Mouse (Mus musculus) lung, adult 2 months (tissue): ENCODE data around the gene Unc13b. TPM values are rescaled to one million over a fixed set of nuclear protein-coding genes. Genes with fewer than 3 reads are reported as not detected.

Experiments used
- DNase-seq: peaks from one replicate; pipeline ENCODE4 v3.0.0; 2022
- H3K4me1 ChIP-seq: fragments of 200-500 bp; 2 replicates; pipeline ENCODE4 v1.6.1; 2011; ENCODE audit warnings: low read length; ENCODE audit not compliant: control insufficient read depth, insufficient read depth
- H3K4me3 ChIP-seq: fragments of 200-500 bp; replicated peaks from 2 replicates; pipeline ENCODE3; 2011; ENCODE audit warnings: low read depth, mild to moderate bottlenecking, control low read depth, low read length; ENCODE audit errors: extremely low read depth
- CTCF ChIP-seq: fragments of 200-500 bp; IDR thresholded peaks from 2 replicates; pipeline ENCODE4 v1.5.1; 2011; ENCODE audit warnings: mild to moderate bottlenecking, low read length, control low read depth; ENCODE audit not compliant: insufficient read depth
- POLR2A ChIP-seq: fragments of 200-500 bp; IDR thresholded peaks from 2 replicates; pipeline ENCODE4 v1.6.1; 2011; ENCODE audit warnings: low read depth, mild to moderate bottlenecking, control low read depth, low read length, borderline replicate concordance; ENCODE audit errors: extremely low read depth
- WGBS: fragments of 180-500 bp; shearing (Covaris S2); methylation state at CpG from one replicate; pipeline ENCODE4 v1.1.7; 2018; 5-methylcytosine and 5-hydroxymethylcytosine counted together
- polyA plus RNA-seq: library from polyadenylated mRNA; depleted of rRNA; stranded (reverse); fragments of >200 nt; gene quantifications from 2 replicates; pipeline ENCODE4 v1.2.3, GENCODE M21; 2012

Unc13b gene
- polyA plus RNA-seq, 1 experiment, result 20.0 TPM

DNA sequence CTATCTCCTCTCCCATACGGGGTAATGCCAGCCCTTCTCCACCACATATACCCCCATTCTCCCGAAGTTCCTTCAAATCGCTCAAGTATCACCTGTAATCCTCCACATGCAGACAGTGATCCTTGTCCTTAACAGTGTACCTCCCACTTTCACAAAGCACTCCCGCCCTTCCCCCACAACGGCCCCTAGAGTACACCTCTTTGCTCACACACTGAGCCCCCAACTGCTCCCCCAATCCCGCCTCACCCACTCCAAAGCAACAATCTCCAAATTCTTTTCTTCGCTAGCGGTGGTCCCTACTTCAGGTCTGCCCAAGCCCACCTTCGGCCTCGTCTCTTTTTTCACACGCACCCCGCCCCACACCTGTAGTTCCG, 13.5 kb upstream of the Unc13b start:
- peaks cover 12% of the 10 kb centered on the region for H3K4me1 ChIP-seq
- no peak for TF ChIP-seq CTCF
- TF ChIP-seq POLR2A, result no peak
- WGBS, result 6% methylated on average over 13 of the region's 13 CpGs
- H3K4me3 ChIP-seq, result peak overlapping the region; percentile 71
- DNase-seq, result no peak

DNA sequence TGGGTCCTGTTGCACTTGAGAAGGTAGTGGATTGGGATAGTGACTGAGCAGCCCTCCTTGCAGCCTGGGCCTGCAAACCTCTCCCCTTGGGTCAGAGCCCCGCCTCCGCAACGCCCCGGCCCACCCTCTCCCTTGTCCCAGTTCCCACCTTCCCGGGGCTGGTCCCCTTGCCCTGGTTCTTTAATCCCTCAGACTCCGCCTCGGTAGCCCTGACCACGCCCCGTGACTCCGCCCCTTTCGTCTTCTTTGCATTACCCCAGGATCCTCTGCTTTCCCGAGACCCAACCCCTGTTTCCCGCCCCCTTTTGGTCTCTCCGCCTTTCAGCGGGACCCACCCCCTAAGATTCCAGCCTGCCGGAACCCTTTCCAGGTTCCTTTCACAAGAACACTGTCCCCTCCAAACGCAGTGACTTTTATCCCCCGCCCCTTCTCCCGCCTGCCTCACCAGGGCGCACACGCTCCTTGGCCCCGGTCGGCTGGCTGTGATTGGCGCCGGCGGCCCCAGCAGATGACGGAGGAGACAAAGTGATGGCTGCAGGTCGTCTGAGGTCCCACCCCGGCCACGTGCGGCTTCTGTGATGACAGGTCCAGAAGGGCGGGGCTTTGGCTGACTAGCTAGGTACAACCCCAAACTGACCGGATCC, 13.0 kb upstream of the Unc13b start, which contains the start of gene Fam214b:
Gene Fam214b (minus strand): TSS at position 562 of the 644 bp plus-strand sequence.
- WGBS, result under 1% methylated on average over 33 of the region's 33 CpGs
- peak within 1 kb of the TSS; percentile 73 for H3K4me3 ChIP-seq
- peak; percentile 100 for DNase-seq
- H3K4me1 ChIP-seq, result peaks cover 12% of the 10 kb centered on the region
- TF ChIP-seq CTCF (no peak), POLR2A (peak; percentile 74; the same call in 1 of the 2 replicates)

DNA sequence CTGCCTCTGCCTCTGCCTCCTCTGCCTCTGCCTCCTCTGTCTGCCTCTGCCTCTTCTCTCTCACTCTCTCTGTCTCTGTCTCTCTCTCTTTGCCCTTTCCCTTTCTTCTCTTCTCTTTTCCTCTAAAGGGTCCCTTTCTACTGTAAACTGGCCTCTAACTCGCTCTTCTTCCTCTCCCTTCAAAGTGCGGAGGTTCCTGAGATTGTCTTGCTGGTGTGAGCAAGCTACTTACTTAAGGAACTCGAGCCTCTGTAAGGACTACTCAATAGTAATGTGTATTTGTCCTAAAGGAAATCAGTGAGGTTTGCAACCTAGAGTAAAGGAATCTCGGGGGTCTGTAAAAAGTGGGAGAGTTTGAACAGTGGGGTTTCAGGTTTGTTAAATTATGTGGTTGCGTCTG, 12.1 kb upstream of the Unc13b start:
- peaks cover 12% of the 10 kb centered on the region for H3K4me1 ChIP-seq
- 38% methylated on average over 5 of the region's 5 CpGs for WGBS
- no peak for DNase-seq
- no peak for TF ChIP-seq POLR2A
- no peak for TF ChIP-seq CTCF
- no peak overlapping the region for H3K4me3 ChIP-seq

DNA sequence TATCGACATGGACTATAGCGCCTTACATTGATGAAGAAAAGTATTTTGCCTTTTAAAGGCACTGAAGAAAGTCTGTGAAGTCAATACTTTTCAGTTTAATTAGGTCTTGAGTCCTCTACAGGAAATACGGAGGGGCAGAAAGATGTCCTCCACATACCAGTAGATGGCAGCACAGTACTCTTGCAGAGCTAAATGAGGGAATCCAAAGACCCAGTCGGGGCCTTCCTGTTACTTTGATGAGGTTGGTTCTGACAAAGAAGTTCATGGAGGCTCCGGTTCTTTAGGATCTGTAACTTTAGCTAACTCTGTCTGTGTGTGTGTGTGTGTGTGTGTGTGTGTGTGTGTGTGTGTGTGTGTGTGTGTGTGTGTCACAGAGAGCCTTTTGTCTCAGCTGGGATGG, 11.5 kb upstream of the Unc13b start:
- no peak overlapping the region for H3K4me3 ChIP-seq
- peaks cover 12% of the 10 kb centered on the region for H3K4me1 ChIP-seq
- TF ChIP-seq CTCF (peak; percentile 38; the same call in 1 of the 2 replicates), POLR2A (no peak)
- DNase-seq, result peak; percentile 33
- 6% methylated on average over 5 of the region's 5 CpGs for WGBS

DNA sequence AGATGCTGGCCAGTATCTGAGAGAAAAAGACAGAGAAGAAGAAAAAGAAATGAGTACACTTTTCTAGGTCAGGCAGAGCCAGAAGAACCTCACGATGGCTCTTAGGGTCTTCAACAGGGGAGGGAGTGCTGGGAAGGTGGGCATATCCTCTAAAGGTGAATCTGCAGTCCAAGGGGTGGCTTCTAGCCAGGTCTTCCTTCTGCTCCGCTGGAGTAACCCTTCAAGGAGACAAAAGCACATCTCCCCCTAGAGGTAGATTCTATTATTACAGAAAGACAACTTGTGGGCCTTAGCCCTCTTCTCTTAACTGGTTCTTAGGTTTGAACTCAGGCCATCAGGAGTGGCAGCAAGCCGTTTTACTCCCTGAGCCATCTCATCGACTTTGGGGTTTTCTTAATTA, 6.1 kb upstream of the Unc13b start:
- Histone ChIP-seq H3K4me1 (no peaks in the 10 kb centered on the region; the same call in 1 of the 2 replicates), H3K4me3 (no peak overlapping the region)
- 10% methylated on average over 4 of the region's 4 CpGs for WGBS
- DNase-seq, result peak; percentile 39
- peak; percentile 35; the same call in 1 of the 2 replicates for TF ChIP-seq CTCF
- TF ChIP-seq POLR2A, result no peak

DNA sequence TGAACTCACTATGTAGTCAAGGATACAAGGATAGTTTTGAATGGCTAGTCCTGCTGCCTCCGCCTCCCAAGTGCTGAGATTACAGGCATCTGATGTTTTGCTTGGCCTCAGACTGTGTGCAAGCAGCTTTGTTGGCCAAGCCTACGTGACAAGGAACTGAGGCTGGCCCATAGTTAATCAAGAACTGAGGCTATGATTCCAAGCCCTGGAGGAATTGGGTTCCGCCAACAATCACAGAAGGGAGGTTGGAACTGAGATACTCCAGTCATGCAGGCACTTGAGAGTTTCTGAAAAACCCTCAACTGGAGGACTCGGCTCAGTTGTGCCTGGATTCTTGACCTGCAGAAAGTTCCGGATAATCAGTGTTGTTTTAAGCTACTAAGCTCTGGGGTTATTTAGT, 1.1 kb upstream of the Unc13b start:
- TF ChIP-seq CTCF (no peak), POLR2A (no peak)
- DNase-seq, result no peak
- Histone ChIP-seq H3K4me3 (no peak overlapping the region), H3K4me1 (0 out of 2 replicates have a peak, but pooled peaks cover 2% of the 10 kb centered on the region)
- WGBS, result 79% methylated on average over 5 of the region's 5 CpGs

DNA sequence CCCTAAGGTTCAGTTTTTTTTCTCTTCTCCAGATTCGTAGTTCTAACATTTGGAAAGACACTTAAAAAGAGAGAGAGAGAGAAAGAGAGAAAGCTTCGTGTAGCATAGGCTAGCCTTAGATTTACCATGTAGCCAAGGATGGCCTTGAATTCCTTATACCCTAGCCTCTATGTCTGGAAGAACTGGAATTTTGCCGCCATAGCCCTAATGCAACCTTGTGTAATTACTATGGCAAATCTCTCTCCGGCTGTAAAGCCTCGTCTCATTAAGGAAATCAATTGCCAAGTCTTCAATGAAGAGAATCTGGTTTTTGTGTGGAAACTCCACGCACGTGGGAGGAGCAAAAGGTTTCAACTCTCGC, 381 bp upstream of the Unc13b start:
- TF ChIP-seq POLR2A (no peak), CTCF (no peak)
- no peak for DNase-seq
- Histone ChIP-seq H3K4me1 (0 out of 2 replicates have a peak, but pooled peaks cover 2% of the 10 kb centered on the region), H3K4me3 (peak overlapping the region; percentile 61)
- 20% methylated on average over 8 of the region's 8 CpGs for WGBS

DNA sequence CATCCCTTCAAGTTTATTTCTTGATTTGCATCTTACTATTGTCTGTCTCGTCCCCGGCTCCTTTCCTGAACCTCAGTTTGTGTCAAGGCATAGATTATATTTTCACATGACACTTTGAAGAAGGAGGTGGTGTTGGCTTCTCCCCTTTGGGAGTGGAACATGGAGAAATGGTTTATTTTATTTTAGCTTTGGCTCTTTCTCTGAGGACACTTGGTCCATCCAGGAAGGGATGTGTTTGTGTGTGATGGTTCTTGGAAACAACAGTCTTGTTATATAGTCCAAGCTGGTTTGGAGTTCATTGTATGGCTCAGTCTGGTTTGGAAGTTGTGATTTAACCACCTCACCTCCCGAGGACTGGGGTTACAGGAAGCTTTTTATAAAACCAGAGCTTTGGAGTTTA, 944 bp downstream of the Unc13b start:
- TF ChIP-seq CTCF (no peak), POLR2A (no peak)
- no peak for DNase-seq
- 23% methylated on average over 3 of the region's 3 CpGs for WGBS
- no peak overlapping the region for H3K4me3 ChIP-seq
- H3K4me1 ChIP-seq, result 0 out of 2 replicates have a peak, but pooled peaks cover 2% of the 10 kb centered on the region

DNA sequence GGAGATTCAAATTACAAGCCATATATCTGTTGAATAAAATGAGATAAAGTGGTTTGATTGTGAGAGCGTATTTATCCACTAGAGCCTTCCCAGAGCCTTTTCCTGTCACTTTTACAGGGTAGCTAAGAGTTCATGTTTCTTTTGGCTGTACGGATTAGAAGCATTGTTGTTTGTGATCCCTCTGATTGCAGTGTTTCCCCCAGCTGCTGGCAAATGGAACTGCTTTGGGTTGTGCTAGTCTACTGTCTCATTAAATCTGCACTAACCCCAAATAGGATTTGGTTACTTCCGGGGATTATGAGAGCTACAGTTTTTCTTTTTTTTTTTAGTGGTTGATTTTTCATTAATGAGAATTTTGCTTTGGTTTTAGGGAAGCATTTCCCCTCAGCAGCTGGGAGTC, 1.5 kb downstream of the Unc13b start:
- WGBS, result 44% methylated on average over 3 of the region's 3 CpGs
- H3K4me3 ChIP-seq, result no peak overlapping the region
- H3K4me1 ChIP-seq, result 0 out of 2 replicates have a peak, but pooled peaks cover 2% of the 10 kb centered on the region
- TF ChIP-seq POLR2A, result no peak
- no peak for TF ChIP-seq CTCF
- DNase-seq, result no peak

DNA sequence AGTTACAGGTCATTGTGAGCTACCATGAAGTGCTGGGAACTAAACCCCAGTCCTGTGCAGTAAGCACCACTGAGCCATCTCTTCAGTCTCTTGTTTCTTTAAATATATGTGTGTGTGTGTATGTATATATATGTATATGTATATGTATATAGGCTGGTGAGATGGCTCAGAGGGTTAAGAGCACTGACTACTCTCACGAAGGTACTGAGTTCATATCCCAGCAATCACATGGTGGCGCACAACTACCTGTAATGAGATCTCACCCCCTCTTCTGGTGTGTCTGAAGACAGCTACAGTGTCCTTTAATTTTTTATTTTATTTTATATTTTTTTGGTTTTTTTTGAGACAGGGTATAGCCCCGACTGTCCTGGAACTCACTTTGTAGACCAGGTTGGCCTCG, 6.7 kb downstream of the Unc13b start:
- Histone ChIP-seq H3K4me3 (no peak overlapping the region), H3K4me1 (peaks cover 3% of the 10 kb centered on the region)
- TF ChIP-seq POLR2A (no peak), CTCF (no peak)
- WGBS, result 97% methylated on average over 4 of the region's 4 CpGs
- DNase-seq, result no peak
